Mouse (Mus musculus) mature B cell (primary cell): ENCODE results near the gene Lrrc75a.
"Not testable (repeated sequence)": the region's sequence is repeated elsewhere in the genome, so short reads cannot be mapped to it uniquely, and the experiment has no call there.

Experiments used
- in situ Hi-C: fragments of 300-500 bp; cut with MboI; formaldehyde crosslinking; loops from 2 replicates; pipeline ENCODE4 v1.14.3; 2019

Lrrc75a gene

DNA sequence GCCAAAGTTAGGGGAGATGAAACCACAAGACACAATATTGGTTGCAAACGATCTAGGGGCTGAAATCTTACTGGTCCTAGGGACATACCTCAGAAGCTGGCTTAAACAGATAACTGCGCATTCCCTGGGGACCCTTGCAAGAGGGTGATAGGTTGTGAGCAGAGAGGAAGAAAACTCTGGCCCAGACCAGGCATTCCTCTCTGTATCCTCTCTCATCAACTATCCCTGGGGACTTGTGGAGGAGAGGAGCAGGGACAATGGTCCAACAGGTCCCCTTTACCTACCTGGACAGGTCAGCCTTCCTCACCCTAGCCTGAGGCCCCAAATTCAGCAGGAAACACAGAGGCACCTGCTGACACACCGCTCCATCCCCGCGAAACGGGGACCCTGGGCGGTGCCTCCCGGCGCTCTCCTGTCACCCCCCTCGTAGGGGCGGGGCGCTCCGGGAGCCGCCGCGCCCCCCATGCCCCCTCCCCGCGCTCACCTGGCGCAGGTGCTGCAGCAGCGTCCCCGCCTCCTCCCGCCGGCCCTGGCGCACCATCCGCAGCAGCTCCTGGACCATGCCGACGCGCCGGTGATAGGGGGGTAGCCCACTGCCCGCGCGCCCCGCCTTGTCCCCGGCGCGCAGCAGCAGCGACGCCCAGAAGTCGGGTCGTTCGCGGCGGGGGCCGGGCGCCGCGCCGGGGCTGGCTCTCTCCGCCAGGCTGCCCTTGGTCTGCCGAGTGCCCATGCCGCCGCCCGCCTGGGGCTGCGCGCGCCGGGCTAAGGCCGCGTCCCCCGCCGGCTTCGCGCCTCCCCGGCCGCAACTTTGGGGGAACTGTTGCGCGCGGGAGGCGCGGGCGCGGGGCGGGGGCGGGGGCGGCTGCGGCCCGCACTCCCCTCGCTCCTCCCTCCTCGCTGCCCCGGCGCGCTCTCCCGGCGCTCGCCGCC, at the start of gene Lrrc75a:
TSS of gene Lrrc75a (minus strand) at position 863 of the 930 bp plus-strand sequence.
- in situ Hi-C loops: no loop called here

DNA sequence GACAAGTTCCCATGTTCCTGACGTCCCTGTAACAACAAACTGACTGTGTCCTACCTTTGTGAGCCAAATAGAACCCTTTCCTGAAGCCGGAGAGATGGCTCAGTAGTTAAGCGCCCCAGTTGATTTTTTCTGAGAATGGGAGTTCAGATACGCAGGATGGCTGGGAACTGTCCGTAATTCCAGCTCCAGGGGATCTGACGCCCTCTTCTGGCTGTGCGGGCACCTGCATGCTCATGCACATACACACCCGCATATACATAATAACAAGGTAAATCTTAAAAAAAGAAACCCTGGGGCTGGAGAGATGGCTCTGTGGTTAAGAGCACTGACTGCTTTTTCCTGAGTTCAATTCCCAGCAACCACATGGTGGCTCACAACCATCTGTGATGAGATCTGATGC, 46.8 kb upstream of the Lrrc75a start:
- in situ Hi-C loops: no loop called here

DNA sequence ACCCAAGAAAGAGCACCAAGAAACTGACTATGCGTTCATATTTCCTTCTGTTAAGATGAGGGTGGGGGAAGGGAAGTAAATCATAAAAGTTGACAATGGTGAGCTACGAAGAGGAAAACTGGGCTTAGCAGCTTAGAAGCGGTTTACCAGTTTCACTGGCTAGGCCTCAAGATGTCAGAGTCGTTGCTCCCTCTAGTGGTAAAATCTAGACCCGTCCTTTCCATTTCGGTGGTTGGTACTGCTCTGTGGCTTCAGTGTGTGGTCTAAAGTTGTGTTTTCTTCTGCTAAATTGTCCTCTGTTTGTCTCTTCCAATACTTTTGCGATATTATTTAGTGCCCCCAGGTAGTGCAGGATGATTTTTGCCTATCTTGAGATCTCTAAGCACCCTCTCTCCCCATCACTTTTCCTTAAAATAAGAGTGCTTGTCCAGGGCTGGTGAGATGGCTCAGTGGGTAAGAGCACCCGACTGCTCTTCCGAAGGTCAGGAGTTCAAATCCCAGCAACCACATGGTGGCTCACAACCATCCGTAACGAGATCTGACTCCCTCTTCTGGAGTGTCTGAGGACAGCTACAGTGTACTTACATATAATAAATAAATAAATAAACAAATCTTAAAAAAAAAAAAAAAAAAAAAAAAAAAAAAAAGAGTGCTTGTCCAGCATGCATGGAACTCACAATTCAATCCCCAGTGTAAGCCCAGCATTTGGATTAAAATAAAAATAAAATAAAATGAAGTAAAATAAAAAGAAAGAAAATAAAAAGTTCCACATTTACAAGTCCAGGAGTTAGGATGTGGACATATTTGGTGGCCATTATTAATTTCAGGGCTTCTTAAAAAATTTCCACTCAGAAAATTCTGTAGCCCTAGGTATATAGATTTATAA, 45.2 kb upstream of the Lrrc75a start:
- in situ Hi-C loops: no loop called here

DNA sequence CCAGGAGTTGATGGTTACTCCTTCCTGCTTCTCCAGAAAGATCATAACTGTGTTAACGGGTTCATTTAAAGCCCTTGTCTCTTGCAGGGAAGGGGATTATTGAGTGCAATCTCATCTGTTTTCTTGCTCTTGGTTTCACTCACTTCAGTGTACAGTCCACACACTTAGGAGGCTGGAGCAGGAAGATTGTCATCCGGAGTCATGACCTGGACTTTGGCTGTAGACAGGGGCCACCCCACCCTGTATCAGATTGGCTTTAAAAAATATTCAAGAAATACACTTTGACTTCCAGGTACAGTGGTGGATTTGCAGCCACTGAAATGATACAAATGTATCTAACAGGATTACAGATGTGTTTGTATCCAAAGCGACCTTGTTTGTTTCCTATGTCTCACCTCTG, 43.3 kb upstream of the Lrrc75a start:
- in situ Hi-C loops: no loop called here

DNA sequence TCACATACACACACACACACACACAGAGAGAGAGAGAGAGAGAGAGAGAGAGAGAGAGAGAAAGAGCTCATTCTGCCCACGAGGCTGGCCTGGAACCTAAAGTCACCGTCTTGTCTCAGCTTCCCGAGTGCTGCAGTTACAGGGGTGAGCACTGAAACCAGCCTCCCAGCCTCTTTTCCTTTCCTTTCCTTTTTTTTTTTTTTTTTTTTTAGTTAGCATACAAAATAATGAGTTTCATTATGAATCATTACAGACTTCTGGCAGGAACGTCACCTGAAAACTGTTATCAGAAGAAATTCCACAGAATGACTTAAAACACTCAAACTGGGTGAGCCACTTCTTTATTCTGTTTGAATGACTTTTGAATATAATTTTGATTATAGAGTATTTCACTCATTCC, 31.6 kb upstream of the Lrrc75a start:
- in situ Hi-C loops: loop anchor here (5.0 kb wide), 1 partner anchor 68 kb away; no protein-coding TSS in a partner anchor

DNA sequence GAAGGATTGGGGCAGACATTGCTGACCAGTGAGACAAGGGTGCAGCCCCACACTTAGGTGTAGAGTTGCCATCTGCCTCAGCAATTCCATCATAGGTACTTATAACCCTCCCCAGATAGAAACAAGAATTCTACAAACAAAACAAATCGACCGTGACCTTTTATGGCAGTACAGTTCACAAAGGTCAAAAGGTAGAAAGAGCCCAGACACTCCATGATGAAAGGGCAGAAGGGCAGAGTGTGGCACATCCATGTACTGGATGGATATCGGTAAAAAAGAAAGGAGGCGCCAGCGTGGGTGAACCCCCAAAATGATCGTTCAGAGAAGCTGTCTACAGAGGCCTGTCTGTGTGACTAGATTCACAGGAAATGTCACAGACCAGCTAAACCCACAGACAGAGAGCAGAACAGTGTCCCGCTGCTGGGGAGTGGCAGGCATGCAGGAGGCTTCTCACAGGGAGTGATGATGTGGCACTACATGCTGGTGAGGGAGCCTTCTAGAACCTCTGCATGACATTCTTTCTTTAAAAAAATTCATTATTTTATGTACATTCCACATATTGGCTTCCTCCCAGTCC, 30.5 kb upstream of the Lrrc75a start:
- in situ Hi-C loops: loop anchor here (5.0 kb wide), 1 partner anchor 67 kb away; no protein-coding TSS in a partner anchor

DNA sequence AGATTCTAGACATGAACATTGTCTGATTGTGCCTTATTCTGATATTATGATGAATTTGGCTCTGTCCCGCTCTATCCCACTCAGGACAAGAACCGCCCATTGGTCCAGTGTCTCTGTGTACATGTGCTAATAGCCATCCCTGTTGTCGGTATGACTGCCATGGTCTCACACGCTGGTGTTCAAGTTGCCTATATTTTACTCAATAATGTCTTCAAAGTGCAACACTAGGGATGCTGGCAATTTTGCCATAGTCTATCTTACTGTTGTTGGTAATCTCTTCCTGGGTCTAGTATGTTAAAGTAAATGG, 27.9 kb upstream of the Lrrc75a start:
- in situ Hi-C loops: loop anchor here (5.0 kb wide), 1 partner anchor 64 kb away; no protein-coding TSS in a partner anchor

DNA sequence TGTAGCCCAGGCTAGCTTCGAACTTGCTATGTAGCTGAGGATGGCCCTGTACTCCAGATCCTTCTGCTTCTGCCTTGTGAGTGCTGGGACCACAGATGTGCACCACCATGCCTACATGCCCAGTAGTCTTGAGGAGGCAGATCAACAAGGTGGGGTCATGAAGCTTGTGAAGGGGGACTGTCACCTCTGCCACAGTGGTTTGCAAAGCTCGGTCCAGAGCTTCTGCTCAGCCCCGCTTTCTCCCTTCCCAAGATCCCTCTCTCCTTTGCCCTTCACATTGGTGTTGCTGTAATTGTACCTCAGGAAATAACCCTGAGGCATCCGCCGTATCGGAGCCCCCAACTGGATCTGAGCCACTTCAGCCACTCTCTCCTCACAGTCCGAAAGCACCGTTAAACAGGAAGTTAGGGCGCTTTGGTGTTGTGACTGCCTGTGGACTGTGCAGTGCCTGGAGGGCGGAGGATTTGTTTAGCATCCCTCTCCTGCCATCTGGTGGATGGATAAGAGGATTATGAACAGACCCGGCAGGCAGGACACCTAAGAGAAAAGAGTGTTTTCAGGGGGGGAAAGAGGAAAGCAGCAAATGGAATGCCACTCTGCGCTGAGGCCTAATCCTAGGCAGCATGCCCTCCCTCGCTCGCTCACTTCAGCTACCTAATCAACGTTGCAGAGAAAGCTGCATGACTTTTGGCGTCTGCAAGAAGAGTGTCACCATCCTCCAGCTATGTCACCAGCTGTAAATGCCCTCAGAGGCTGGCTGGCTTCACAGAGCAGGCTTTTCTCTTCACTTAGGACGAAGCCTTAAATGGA, 27.4 kb upstream of the Lrrc75a start:
- in situ Hi-C loops: loop anchor here (5.0 kb wide), 1 partner anchor 63 kb away; no protein-coding TSS in a partner anchor

DNA sequence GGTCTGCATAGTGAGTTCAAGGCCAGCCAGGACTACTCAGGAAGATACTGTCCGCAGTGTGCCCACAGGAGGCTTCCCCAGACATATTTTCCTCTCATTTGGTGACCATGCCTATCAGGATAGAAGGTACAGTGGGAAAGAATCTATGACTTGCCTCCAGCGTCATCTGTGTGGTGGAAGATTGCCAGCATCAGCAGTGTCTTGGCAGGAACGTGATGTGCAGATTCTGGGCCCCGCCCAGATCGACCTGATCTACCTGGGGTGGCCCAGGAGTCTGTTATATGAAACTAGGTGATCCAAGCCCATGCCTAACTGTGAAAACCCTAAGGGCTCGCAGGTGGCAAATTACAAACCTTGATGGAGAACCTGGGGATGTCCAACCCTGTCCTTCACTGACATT, 21.7 kb upstream of the Lrrc75a start:
- in situ Hi-C loops: no loop called here

DNA sequence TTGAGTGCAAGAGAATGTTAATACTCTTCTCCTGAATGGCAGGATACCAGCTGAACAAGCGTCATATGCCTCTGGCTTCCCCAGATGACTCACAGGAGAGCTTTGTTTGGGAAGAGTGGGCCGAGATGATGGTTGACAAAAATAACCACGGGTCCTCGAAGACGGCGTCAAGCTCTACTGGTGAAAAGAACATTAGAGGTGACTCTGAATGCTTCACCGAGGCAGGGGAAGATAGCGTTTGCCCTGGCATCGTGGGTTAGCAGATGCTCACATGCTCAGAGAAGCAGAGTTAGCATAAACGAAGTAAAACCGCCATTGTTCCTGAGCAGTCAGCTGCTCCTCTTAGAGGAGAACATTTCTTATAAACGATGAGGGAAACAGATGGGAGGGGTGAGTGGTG, 21.1 kb upstream of the Lrrc75a start:
- in situ Hi-C loops: no loop called here

DNA sequence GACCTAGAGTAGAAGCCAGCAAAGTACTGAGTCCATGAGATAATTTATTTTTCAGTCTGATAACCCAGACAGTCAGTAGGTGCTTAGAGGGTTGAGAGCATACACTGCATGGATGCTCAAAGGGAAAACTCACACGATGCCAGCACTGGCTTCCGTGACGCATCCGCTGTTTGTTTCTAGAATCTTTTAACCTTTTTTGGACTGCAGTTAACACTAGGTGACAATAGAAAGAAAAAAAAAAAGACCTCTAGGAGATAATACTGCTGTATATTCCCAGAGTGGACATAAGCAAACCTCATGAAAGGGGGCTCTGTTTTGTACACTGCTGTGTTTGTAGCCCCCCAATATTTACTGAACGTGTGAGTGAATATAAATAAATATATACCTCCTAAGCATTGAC, 20.7 kb upstream of the Lrrc75a start:
- in situ Hi-C loops: no loop called here

DNA sequence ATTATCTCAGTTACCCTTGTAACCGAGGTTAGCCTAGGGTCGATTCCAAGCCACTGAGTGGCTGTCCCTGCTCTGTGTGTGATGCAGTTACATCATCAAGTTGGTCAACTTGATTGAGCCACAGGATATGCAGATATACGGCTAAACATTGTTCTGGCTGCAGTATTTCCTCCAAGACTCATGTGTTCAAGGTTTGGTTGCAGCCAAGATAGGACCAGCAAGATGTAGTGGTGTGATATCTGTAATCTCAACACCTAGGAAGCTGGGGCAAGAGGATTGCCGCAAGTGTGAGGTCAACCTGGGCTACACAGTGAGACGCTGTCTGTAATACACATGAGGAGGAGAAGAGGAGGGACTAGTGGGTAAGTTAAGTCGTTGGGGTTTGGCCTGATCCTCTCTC, 15.9 kb upstream of the Lrrc75a start:
- in situ Hi-C loops: no loop called here

DNA sequence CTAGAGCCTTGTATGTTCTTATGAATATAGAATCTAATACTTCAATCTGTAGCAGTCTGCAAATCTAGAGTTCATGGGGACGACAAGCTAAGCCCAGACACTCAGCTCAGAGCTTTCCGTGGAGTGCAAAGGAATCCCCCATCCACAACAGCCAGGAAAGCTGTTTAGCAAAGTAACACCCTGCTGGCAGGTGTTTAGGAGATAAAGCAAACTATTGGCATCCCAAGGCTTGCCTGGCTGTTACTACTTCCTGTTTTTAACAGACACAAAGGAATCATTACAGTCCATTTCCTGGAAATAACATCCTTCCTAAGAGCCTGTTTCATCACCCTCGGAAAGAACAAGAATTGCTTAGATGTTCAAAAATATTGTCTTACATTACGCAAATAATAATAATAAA, 12.6 kb upstream of the Lrrc75a start:
- in situ Hi-C loops: no loop called here

DNA sequence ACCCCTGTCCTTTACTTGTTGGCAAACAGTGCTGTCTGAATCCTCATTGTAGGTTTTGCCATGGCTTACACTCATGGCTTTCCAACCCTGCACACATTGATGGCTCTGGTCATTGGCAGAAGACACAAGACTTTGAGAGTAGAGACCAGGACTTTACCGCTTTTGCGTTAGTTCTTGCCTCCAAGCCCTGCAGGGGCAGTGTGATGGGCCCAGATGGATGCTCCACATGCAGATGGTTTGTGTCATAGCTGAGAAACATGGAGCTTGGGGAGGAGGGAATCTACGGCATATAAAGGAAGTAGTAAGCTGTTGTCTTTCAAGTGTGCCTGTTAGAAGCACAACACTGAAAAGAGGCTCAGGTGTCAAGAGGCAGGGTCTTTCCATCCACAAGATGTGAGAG, 3.8 kb upstream of the Lrrc75a start:
- in situ Hi-C loops: no loop called here

DNA sequence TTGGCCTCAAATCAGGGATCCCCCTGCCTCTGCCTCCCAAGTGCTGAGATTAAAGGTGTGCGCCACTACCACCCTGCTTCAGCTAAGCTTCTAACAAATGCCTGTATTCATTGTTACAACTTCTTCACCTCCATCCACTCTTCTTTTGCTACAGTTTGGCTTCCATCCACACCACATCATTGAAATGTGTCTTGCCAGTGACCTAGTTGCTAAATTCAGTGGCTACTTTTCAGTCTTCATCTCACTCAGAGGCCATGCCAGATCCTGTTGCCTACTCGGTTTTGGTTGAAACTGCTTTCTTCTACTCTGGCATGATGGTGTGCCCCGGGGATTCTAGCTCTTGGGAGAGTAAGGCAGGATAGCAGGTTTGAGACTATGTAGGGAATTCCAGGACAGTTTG, 3.2 kb upstream of the Lrrc75a start:
- in situ Hi-C loops: no loop called here

DNA sequence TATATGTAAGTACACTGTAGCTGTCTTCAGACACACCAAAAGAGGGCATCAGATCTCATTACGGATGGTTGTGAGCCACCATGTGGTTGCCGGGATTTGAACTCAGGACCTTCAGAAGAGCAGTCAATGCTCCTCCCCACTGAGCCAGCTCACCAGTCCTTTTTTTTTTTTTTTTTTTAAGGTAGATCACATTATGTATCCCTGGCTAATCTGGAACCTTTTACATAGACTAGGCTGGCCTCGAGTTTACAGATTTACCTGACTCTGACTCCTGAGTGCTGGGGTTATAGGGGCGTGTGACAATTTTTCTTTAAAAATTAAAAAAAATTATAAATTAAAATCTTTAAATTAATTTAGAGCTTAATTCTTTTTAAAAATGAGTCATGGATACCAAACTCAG, 1.5 kb upstream of the Lrrc75a start:
- in situ Hi-C loops: not testable (repeated sequence)

DNA sequence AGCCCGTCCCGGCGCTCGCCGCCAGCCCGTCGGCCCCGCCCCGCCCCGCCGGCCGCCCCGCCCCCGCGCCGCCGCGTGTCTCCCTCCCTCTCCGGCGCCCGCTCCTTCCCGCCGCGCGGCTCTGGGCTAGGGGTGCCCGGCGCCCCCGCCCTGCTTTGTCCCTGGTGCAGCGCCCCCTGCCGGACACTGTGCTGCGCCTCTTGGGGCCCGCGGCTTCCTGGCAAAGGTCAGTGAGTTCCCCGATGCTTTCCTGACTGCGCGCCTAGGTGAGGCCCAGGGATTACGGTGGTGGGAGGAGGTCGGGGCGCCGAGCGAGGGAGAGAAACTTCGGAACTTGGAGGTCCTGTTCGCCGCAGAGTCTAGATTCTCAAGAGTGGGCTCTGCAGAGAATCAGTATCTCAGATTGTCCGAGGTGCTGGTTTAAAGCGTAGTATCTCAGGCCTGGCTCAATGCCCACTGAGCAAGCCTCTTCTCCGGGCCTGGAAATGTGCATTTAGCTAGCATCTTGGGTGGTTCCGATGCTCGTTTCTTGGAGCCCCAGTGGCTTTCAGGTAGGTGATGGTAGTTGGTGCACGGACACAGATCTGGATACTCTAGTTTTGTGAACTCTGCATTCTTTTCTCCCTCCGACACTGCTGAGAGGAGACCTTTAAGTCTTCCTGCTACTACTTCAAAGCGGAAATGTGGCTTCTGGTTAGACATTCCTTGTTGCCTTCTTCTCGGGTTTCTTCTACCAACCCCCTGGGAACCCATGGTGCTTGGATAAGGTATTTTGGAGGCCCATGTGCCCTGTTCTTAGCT, 468 bp upstream of the Lrrc75a start, which contains the start of gene Mmgt2:
TSS of gene Mmgt2 (plus strand) at position 74 of the 801 bp plus-strand sequence.
- in situ Hi-C loops: no loop called here

DNA sequence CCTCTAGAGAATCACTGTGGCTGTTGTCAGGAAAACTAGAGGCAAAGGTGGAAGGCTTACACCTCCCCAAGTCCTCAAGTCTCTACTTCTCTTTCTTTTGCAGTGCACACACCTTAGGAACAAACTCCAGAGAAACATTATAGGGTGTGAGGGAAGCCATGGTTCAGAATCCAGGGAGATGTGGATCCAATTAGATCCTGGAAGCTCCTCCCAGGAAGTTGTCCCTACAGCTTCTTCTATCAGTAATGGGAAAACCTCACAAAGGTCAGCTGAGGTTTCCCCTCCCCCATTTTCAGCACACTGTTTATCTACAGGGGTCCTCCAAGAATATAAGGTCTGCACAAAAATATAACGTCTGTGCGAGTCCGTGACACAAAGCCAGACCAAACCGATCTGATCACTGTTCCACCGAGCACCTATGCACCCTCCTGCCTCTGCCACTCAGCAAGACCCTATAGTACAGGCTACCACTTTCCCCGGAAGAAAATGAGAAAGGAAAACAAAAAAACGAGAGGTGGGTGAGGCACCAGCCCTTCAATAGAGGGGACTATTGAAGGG, 1.3 kb downstream of the Lrrc75a start:
- in situ Hi-C loops: no loop called here

DNA sequence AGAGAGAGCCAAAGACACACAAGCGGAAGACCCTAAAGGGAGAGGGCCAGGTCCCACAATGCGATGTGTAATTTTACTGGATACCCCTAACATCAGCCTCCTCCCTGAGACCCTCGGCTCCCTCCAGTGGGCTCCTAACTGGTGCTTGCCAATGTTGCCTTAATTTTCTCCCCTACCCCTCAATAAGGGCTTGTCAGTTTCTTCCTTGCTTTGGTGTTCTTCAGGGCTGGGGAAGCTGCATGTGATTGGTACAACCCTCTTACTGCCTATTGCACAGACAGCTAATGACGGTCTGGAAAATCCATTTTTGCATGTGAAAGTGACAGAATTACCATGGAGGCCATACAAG, 1.9 kb downstream of the Lrrc75a start:
- in situ Hi-C loops: no loop called here

DNA sequence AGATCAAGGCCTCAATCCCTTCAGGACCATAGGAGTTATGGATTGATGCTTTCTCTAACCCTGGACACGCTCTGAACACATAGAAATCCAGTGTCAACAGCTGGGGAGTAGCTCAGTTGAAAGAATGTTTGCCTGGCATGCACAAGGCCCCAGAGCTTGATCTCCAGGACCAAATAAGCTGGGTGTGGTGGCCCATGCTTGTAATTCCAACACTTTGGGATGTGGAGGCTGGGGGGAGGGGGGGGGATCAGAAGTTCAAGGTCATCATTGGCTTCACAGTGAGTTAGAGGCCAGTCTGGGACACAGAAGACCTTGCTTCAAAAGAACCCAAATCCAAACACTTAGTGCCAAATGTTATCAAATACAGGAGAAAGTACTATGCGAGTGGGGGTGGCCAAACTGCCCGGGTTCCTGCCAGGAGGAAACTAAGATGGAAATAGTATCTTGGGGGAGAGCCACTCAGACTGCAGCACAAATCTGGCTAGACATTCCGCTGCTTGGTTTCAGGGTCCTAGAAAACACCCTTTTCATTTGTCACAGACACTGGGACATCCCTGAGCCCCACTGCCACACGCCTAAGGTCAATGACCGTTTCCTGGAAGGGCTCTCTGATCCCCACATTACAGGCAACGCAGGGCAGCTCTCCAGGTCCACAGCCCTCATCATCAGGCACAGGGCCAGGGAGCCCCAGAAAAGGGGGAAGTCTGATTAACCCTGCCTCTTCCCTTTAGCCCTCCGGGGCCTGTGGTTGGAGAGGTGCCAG, 2.4 kb downstream of the Lrrc75a start:
- in situ Hi-C loops: no loop called here
